Mouse (Mus musculus) heart, embryonic 12.5 days (tissue): ENCODE data around the gene Eya2. TPM values are rescaled to one million over a fixed set of nuclear protein-coding genes. Genes with fewer than 3 reads are reported as not detected.

Experiments
- ATAC-seq: fragments of 200-750 bp; cut with Nextera tagmentation; 2 replicates; pipeline ENCODE4 v1.8.0; 2017; ENCODE audit warnings: moderate TSS enrichment, moderate library complexity; ENCODE audit not compliant: insufficient number of reproducible peaks, low FRiP score
- H3K27ac ChIP-seq: fragments of 300-500 bp; sonication (generic); 2 replicates; pipeline ENCODE4 v1.5.1; 2016; ENCODE audit warnings: mild to moderate bottlenecking, moderate library complexity; ENCODE audit not compliant: poor library complexity, severe bottlenecking
- H3K27me3 ChIP-seq: fragments of 300-500 bp; sonication (generic); replicated peaks from 2 replicates; pipeline ENCODE4 v1.6.1; 2016; ENCODE audit warnings: mild to moderate bottlenecking, moderate library complexity
- H3K36me3 ChIP-seq: fragments of 300-500 bp; sonication (generic); 2 replicates; pipeline ENCODE4 v1.6.1; 2016; ENCODE audit warnings: mild to moderate bottlenecking, moderate library complexity
- H3K4me1 ChIP-seq: fragments of 300-500 bp; sonication (generic); replicated peaks from 2 replicates; pipeline ENCODE4 v1.6.1; 2016; ENCODE audit warnings: mild to moderate bottlenecking
- H3K4me2 ChIP-seq: fragments of 300-500 bp; sonication (generic); 2 replicates; pipeline ENCODE4 v1.6.1; 2016; ENCODE audit warnings: mild to moderate bottlenecking, moderate library complexity
- H3K4me3 ChIP-seq: fragments of 300-500 bp; sonication (generic); 2 replicates; pipeline ENCODE4 v1.5.1; 2016; ENCODE audit warnings: mild to moderate bottlenecking
- H3K9ac ChIP-seq: fragments of 300-500 bp; sonication (generic); 2 replicates; pipeline ENCODE4 v1.6.1; 2016; ENCODE audit warnings: mild to moderate bottlenecking, moderate library complexity
- H3K9me3 ChIP-seq: fragments of 300-500 bp; sonication (generic); replicated peaks from 2 replicates; pipeline ENCODE4 v1.6.1; 2016; ENCODE audit warnings: mild to moderate bottlenecking, moderate library complexity
- WGBS: fragments of 180-500 bp; shearing (Covaris S2); methylation state at CpG from one replicate; pipeline ENCODE4 v1.1.7; 2016; 5-methylcytosine and 5-hydroxymethylcytosine counted together
- polyA plus RNA-seq: library from polyadenylated mRNA; unstranded; fragments of >200 nt; fragmentation: Nextera tagmentation; extraction: Ambion mirVana; gene quantifications from 2 replicates; pipeline ENCODE4 v1.2.1, GENCODE M21; 2016

The Eya2 gene
- polyA plus RNA-seq, 1 experiment from 2014 or later: 0.13 TPM

- WGBS: 68% methylated on average over 2 of the region's 2 CpGs
- H3K27ac ChIP-seq: no peak overlapping the region
- no peak for ATAC-seq
- H3K9me3 ChIP-seq: peaks cover 5% of the 10 kb centered on the region; the same call in 1 of the 2 replicates
- no peak overlapping the region for H3K4me3 ChIP-seq
- no peak overlapping the region for H3K9ac ChIP-seq
- H3K4me1 ChIP-seq: peaks cover 8% of the 10 kb centered on the region
- H3K36me3 ChIP-seq: no peaks in the 10 kb centered on the region
- no peak overlapping the region for H3K4me2 ChIP-seq
- H3K27me3 ChIP-seq: peaks cover 68% of the 10 kb centered on the region
Observed at GRCm38 (mm10) chr2:165593763-165594162, 1.1 kb upstream of the Eya2 start.

DNA sequence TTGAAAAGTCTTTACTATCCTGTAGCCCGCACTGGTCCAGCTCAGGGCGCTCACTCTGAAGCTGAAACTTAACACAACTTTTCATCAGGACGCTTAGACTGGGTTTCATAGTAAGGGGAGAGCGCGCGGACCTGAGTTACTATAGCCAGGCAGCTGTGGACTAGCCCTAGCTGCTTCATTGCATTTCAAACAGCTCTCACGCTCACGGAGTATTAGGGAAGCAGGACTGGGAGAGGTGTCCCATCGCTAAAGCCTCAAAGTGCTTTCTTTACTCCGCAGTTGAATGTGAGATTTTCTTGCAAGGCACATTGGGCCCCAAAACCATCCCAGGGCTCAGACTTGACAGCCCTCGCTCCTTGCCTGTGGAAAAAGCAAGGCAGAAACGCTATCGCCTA lies 841 bp downstream of the Eya2 start:
- Histone ChIP-seq H3K4me1 (peaks cover 8% of the 10 kb centered on the region), H3K27me3 (peaks cover 69% of the 10 kb centered on the region), H3K4me2 (peak overlapping the region; percentile 87), H3K9ac (no peak overlapping the region), H3K27ac (no peak overlapping the region), H3K36me3 (no peaks in the 10 kb centered on the region), H3K4me3 (peak overlapping the region; percentile 56), H3K9me3 (peaks cover 5% of the 10 kb centered on the region; the same call in 1 of the 2 replicates)
- ATAC-seq: no peak
- WGBS: 3% methylated on average over 13 of the region's 13 CpGs

- no peak for ATAC-seq
- Histone ChIP-seq H3K4me3 (no peak overlapping the region), H3K4me2 (no peak overlapping the region), H3K27ac (no peak overlapping the region), H3K27me3 (peaks cover 74% of the 10 kb centered on the region), H3K4me1 (peaks cover 8% of the 10 kb centered on the region), H3K9ac (no peak overlapping the region), H3K9me3 (peaks cover 5% of the 10 kb centered on the region; the same call in 1 of the 2 replicates), H3K36me3 (no peaks in the 10 kb centered on the region)
- 25% methylated on average over 11 of the region's 11 CpGs for WGBS
Observed at GRCm38 (mm10) chr2:165596141-165596540, 1.3 kb downstream of the Eya2 start.

DNA sequence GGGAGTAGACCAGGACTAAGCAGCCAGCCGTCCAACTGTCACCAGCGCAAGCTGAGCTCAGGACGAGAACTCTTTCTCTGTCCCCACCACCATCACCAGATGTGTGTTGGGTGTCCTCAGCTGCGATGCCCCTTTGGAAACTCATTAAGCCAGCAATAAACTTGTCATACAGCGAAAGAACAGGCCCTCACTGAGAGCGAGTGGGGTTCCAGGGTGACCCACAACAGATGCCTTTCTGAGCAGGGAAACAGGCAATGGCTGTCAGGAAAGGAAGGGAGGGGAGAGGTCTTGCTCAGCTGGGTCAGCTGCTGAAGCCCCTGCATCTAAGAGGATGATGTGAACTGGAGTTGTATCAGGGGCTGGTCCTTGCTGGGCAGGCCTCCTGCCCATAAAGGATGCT lies 2.7 kb downstream of the Eya2 start:
- H3K4me1 ChIP-seq: peaks cover 8% of the 10 kb centered on the region
- peaks cover 82% of the 10 kb centered on the region for H3K27me3 ChIP-seq
- 70% methylated on average over 6 of the region's 6 CpGs for WGBS
- H3K9ac ChIP-seq: no peak overlapping the region
- no peak overlapping the region for H3K4me3 ChIP-seq
- H3K9me3 ChIP-seq: peaks cover 5% of the 10 kb centered on the region; the same call in 1 of the 2 replicates
- ATAC-seq: no peak
- H3K27ac ChIP-seq: no peak overlapping the region
- H3K36me3 ChIP-seq: no peaks in the 10 kb centered on the region
- no peak overlapping the region for H3K4me2 ChIP-seq

DNA sequence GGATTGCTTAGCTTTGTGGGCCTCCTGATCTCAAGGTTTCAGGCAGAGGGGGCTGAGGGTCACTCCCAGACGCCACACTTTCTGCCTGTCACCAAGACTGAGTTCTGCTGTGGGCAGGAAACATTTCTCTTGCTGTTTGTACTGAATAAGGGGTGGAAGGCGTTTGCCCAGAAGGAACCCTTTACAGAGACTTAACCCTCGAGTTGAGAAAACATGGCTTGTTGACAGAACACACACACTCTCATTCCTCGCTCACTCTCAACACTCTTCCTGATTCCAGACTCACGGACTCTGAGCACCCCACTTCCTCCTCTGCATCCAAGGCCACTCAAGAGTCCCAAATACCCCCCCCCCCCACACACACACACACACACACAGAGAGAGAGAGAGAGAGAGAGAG lies 3.3 kb downstream of the Eya2 start:
- Histone ChIP-seq H3K4me1 (peaks cover 8% of the 10 kb centered on the region), H3K9ac (no peak overlapping the region), H3K4me2 (no peak overlapping the region), H3K36me3 (no peaks in the 10 kb centered on the region), H3K27ac (no peak overlapping the region), H3K9me3 (peaks cover 5% of the 10 kb centered on the region; the same call in 1 of the 2 replicates), H3K27me3 (peaks cover 78% of the 10 kb centered on the region), H3K4me3 (no peak overlapping the region)
- ATAC-seq: no peak
- WGBS: 32% methylated on average over 5 of the region's 5 CpGs

GRCm38 (mm10) chr2:165599566-165599965 lies 4.7 kb downstream of the Eya2 start:
- Histone ChIP-seq H3K4me2 (no peak overlapping the region), H3K9me3 (no peaks in the 10 kb centered on the region), H3K9ac (no peak overlapping the region), H3K4me3 (no peak overlapping the region), H3K36me3 (no peaks in the 10 kb centered on the region), H3K4me1 (peaks cover 8% of the 10 kb centered on the region), H3K27me3 (peaks cover 64% of the 10 kb centered on the region), H3K27ac (no peak overlapping the region)
- 78% methylated on average over 13 of the region's 13 CpGs for WGBS
- ATAC-seq: no peak

- no peaks in the 10 kb centered on the region for H3K36me3 ChIP-seq
- H3K9me3 ChIP-seq: no peaks in the 10 kb centered on the region
- H3K4me2 ChIP-seq: no peak overlapping the region
- peaks cover 51% of the 10 kb centered on the region for H3K27me3 ChIP-seq
- H3K4me3 ChIP-seq: no peak overlapping the region
- 41% methylated on average over 13 of the region's 13 CpGs for WGBS
- no peak overlapping the region for H3K9ac ChIP-seq
- ATAC-seq: no peak
- no peak overlapping the region for H3K27ac ChIP-seq
- H3K4me1 ChIP-seq: no peaks in the 10 kb centered on the region
Observed at GRCm38 (mm10) chr2:165600926-165601325, 6.1 kb downstream of the Eya2 start.

- Histone ChIP-seq H3K4me1 (no peaks in the 10 kb centered on the region), H3K27me3 (peaks cover 45% of the 10 kb centered on the region), H3K36me3 (no peaks in the 10 kb centered on the region), H3K27ac (no peak overlapping the region), H3K4me2 (no peak overlapping the region), H3K9me3 (no peaks in the 10 kb centered on the region), H3K4me3 (no peak overlapping the region), H3K9ac (no peak overlapping the region)
- 49% methylated on average over 8 of the region's 8 CpGs for WGBS
- ATAC-seq: no peak
Observed at GRCm38 (mm10) chr2:165601605-165602004, 6.8 kb downstream of the Eya2 start.

DNA sequence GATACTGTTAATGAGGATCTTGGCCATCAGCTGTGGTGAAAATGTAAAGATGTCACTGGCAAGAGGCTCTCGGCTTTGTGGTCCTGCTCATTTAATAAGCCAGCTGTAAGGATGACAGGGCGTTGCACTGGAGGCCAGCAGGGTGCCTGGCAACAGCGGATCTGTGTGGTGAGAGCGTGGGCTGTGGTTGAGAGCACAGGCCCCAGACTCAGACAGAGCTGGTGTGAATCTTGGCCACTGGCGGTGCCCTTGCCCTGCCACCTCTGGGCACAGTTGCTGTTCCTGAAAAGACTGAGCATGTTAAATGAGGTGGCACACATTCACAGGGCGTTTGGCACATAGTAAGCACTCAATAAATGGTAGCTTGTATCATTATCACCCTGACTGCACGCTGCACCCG lies 8.9 kb downstream of the Eya2 start:
- H3K4me3 ChIP-seq: no peak overlapping the region
- H3K4me2 ChIP-seq: no peak overlapping the region
- peaks cover 32% of the 10 kb centered on the region for H3K27me3 ChIP-seq
- no peaks in the 10 kb centered on the region for H3K9me3 ChIP-seq
- 74% methylated on average over 8 of the region's 8 CpGs for WGBS
- H3K27ac ChIP-seq: no peak overlapping the region
- ATAC-seq: no peak
- H3K9ac ChIP-seq: no peak overlapping the region
- no peaks in the 10 kb centered on the region for H3K36me3 ChIP-seq
- H3K4me1 ChIP-seq: no peaks in the 10 kb centered on the region

GRCm38 (mm10) chr2:165611551-165612253 lies 16.9 kb downstream of the Eya2 start:
- 82% methylated on average over 7 of the region's 7 CpGs for WGBS
- Histone ChIP-seq H3K4me2 (no peak overlapping the region), H3K4me1 (no peaks in the 10 kb centered on the region), H3K27me3 (peaks cover 6% of the 10 kb centered on the region; the same call in 1 of the 2 replicates), H3K9me3 (no peaks in the 10 kb centered on the region), H3K27ac (no peak overlapping the region), H3K36me3 (no peaks in the 10 kb centered on the region), H3K4me3 (no peak overlapping the region), H3K9ac (no peak overlapping the region)
- ATAC-seq: no peak

DNA sequence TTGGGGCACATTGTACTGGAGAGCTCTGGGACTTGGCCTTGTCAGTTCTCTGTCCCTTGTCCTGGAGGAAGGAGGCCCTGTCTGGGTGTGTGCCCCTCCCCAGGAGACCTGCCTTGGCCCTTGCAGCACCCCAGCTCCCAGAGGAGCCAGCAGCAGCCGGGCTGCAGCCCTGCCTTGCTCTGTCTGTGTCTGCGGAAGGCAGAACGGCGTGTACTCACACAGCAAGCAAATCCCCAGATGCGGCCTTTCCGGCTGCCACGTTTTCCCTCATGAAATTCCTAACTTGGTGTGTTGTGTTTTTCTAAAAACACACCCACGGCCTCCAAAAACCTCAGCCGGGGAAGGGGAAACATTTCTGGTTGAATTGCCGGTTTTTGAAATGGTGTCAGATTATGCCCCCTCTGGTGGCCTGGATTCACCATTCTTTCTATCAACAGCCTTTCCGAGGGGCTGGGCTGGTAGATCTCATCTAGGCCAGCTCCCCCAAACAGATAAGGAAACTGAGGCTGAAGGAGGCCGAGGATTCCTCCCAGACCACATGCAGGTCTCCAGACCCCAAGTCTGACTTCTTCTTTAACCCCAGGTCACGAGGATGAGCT lies 19.0 kb downstream of the Eya2 start:
- Histone ChIP-seq H3K9me3 (no peaks in the 10 kb centered on the region), H3K4me3 (no peak overlapping the region)
- no peak for ATAC-seq

More for the DNA sequence above, 19.0 kb downstream of the Eya2 start:
- Histone ChIP-seq H3K4me2 (no peak overlapping the region), H3K27ac (no peak overlapping the region), H3K9ac (no peak overlapping the region), H3K36me3 (no peaks in the 10 kb centered on the region), H3K4me1 (no peaks in the 10 kb centered on the region), H3K27me3 (no peaks in the 10 kb centered on the region)
- 70% methylated on average over 13 of the region's 13 CpGs for WGBS
